Mouse (Mus musculus) mammary gland, adult 2 months (tissue): Measurements from ENCODE around the gene 1700001K19Rik. TPM values are rescaled to one million over a fixed set of nuclear protein-coding genes. Genes with fewer than 3 reads are reported as not detected.

Source experiments
- polyA plus RNA-seq: library from polyadenylated mRNA; depleted of rRNA; stranded (reverse); fragments of >200 nt; gene quantifications from 2 replicates; pipeline ENCODE4 v1.2.3, GENCODE M21; 2012; ENCODE audit warnings: low replicate concordance; rRNA removed

1700001K19Rik gene
- not detected in 2 replicates for polyA plus RNA-seq

GRCm38 (mm10) chr12:110682561-110683299 lies at the start of gene 1700001K19Rik:
1700001K19Rik (minus strand) TSS chr12:110682619.

GRCm38 (mm10) chr12:110702556-110702955 lies 20.1 kb upstream of the 1700001K19Rik start, which contains the start of gene Hsp90aa1:
Hsp90aa1 (minus strand) TSS chr12:110702728.

Other genes with a start within 250 kb of the 1700001K19Rik start
- gene Ppp2r5c, start 235.5 kb downstream of the 1700001K19Rik start, polyA plus RNA-seq, result 21.2 and 35.7 TPM in 2 replicates
- gene Dync1h1, start 81.2 kb downstream of the 1700001K19Rik start, polyA plus RNA-seq, result 226 and 279 TPM in 2 replicates
- gene Hsp90aa1, start 20.1 kb upstream of the 1700001K19Rik start, polyA plus RNA-seq, result 44.8 and 93.5 TPM in 2 replicates
- gene Wdr20, start 55.3 kb upstream of the 1700001K19Rik start, polyA plus RNA-seq, result 13.8 and 20.1 TPM in 2 replicates
- 0.78 and 0.86 TPM in 2 replicates for gene Mok, start 158.3 kb upstream of the 1700001K19Rik start, polyA plus RNA-seq
- 4.8 and 4.9 TPM in 2 replicates for gene Zfp839, start 167.6 kb upstream of the 1700001K19Rik start, polyA plus RNA-seq
- 45.8 and 46.9 TPM in 2 replicates for gene Cinp, start 206.5 kb upstream of the 1700001K19Rik start, polyA plus RNA-seq
- gene Tecpr2, start 206.6 kb upstream of the 1700001K19Rik start, polyA plus RNA-seq, result 5.2 and 6.7 TPM in 2 replicates